Mouse (Mus musculus) regulatory T cell (primary cell): Measurements from ENCODE around the gene Tmem102.

Source experiments
- in situ Hi-C: fragments of 300-600 bp; cut with MboI, MseI; formaldehyde crosslinking; loops from one replicate; pipeline ENCODE4 v1.15.1; 2025; ENCODE audit warnings: high pct_unique_total_duplicates

Gene Tmem102

DNA sequence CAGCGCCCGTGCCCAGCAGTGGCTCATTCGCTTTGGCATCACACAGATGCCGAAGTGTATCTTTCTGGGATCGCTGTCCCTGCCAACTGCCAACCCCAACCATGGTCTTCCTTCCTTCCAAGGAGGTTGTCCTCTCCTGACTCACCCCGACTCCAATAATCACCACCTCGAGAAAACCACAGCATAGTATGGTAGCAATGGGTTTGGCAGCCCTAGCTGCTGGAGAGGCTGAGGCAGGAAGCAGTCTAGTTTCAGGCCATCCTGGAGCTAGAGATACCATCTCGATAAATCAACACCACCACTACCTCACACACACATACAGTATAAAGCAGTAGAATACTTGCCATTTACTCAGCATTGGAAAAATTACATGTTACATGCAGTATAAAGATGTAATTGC, 13.4 kb upstream of the Tmem102 start:
- in situ Hi-C loops, result no loop called here

DNA sequence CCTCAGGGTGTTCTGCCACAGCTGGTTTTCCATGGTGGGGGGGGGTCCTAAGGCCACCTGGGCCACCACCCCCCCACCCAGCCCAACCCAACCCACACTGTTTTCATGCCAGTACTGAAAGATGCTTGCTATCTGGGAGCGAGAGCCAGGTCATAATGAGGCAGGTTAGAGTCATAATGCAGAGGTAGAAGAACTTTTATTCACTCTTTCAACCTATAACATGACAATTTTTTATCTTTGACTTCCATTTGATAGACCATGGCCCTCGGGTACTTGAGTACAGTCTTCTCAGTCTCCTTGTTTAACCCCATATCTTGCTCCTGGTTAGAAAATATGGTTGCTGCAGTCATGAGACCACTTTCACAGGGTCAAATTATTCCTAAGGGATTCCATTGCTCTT, 12.9 kb upstream of the Tmem102 start, which contains the start of gene Spem2:
Spem2 (minus strand) TSS at position 101 of the 400 bp plus-strand sequence.
- in situ Hi-C loops, result no loop called here

DNA sequence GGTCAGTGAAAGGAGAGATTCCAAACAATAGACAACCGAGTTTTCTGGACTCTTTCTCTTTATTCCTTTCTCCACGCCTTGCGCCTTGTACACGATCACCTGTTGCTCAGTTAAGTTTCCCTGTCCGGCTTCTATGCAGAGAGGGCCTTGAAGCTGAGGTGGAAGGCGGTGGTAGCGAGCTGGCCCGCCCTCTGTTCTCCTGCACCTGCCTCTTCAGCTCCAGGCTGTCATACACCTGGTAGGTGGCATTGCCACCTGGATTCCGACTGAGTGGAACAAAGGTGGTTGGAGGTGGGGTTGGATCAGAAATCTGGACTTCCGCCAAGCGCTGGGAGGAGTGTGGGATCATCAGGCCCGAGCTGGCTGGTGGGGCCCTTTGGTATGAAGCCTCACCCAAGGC, 11.1 kb upstream of the Tmem102 start:
- in situ Hi-C loops, result no loop called here

DNA sequence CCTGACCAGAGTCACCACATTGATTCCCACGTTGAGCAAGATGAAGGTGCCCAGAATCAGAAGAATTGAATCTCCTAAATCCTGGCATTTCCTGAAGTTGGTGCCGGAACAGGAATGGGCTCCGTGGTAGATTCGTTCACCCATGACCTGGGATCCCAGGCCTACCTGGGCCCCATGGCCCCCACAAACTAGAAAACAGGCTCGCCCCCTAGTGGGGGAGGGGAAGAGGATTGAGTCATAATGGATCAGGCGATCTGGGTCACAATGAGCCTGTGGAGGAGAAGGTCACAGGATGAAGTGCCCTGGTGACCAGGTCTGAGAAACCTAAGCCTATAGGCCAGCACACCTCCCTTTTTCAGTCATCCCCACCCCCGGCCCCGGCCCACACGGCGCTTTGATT, 9.7 kb upstream of the Tmem102 start, which contains the start of gene Gm39566:
Gm39566 (minus strand) TSS at position 144 of the 400 bp plus-strand sequence.
- in situ Hi-C loops, result no loop called here

DNA sequence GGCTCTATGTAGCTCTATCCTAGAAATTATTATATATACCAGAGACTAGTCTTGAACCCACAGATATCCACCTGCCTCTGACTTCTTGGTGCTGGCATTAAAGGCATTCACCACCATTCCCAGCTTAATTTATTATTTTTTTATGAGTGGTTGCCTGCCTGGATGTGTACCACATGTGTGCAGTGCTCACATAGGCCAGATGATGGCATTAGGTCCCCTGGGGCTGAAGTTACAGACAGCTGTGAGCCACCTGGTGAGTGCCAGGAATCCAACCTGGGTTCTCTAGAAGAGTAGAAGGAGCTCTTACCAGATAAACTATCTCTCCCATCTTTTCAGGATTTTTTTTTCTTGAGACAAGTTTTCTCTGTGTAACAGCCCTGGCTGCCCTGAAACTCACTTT, 4.9 kb upstream of the Tmem102 start:
- in situ Hi-C loops, result no loop called here

DNA sequence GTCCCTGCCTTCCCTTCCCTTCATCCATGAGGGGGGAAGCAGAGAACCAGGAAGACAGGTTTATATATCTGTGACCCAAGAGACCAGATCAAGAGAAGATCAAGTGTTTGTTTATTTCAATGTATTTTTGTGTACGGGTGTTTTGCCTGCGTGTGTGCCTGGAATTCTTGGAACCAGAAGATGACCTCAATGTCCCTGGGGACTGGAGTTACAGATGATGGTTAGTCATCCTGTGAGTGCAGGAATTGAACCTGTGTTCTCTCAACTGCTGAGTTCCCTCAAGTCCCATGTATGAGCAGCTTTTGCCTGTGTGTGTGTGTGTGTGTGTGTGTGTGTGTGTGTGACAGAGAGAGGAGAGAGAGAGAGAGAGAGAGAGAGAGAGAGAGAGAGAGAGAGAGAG, 2.2 kb upstream of the Tmem102 start:
- in situ Hi-C loops, result no loop called here

DNA sequence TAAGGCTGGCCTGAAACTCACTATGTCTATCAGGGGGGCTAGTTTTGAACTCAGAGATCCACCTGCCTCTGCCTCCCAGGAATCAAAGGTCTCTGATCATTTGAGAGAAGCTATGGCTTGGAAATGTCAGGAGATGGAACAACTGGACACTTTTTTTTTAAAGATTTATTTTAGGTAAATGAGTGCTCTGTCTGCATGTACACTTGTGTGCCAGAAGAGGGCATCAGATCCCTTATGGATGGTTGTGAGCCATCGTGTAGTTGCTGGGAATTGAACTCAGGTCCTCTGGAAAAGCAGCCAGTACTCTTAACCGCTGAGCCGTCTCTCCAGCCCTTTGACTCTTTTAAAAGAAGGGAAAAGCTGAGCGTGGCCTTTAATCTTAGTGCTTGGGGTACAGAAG, 954 bp upstream of the Tmem102 start:
- in situ Hi-C loops, result no loop called here

DNA sequence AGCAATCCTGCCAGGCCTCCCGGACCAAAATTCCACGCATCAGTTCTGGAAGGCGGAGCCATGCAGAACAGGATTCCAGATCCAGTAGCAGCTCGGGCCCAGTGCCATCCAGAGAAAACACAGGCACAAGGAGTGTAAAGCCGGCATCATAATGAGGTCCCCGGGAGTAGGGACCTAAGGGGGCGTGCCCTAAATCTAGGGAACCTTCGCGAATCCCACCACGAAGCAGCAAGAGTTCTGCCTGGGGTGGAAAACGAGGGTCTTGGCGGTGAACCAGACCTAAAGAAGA, 828 bp downstream of the Tmem102 start:
- in situ Hi-C loops, result loop anchor here (5.0 kb wide), 1 partner anchor 37 kb away; the partner anchor contains the start of gene Zbtb4

DNA sequence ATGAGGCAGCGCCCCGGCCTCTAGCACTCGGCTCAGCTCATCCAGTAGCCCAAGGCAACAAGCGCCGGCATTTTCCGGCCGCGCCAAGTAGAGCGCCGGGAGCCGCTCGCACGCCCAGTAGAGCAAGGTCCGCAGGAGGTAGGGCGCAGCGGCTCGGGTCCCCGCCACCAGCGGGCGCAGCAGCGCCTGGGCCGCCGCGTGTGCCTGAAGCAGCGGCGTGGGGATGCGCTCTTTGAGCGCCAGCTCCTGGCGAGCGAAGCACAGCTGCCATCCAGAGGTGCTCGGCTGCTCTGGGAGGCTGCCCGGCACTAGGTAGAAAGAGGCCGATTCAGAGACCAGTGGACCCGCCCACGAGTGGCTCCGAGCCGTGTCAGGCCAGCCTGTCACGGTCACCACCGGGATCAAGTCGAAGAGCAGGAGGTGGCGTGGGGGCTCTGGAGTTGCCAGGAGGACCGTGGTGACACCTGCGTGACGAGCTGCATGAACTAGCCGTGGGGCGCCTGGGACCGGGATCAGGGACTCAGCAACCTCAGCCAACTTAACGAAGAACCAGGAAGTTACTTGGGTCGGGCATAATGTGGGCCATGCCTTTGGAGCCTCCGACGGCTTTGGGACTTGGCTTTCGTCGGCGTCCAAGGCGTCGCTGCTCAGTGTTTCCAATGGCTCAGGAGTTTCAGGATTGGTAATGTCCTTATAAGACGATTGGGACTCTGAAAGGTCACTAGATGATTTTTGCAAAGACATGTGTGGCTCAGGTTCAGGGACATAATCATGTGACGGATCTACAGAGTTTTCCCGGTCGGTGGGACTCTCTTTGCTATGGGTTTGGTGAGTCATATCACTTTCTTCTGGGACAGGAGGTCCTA, 1.4 kb downstream of the Tmem102 start:
- in situ Hi-C loops, result loop anchor here (5.0 kb wide), 1 partner anchor 37 kb away; the partner anchor contains the start of gene Zbtb4

DNA sequence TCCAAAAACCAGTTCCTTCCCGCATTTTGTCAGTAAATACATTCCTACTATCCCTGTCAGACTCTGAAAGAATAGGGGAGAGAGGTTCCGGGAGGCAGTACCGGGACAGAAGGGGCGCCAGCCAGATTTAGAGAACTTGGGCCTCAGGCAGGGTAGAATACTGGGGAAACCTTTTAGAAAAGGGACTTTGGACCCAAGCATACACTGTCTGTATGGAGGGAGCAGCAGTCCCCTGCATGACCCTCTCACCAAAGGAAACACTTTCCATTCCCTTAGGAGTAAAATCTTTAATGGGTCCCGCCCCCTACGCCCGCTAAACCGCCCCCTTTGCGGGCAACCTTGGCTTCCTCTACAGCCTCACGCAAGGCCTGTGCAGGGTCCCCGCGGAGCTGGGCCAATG, 2.1 kb downstream of the Tmem102 start:
- in situ Hi-C loops, result loop anchor here (5.0 kb wide), 1 partner anchor 36 kb away; the partner anchor contains the start of gene Zbtb4

DNA sequence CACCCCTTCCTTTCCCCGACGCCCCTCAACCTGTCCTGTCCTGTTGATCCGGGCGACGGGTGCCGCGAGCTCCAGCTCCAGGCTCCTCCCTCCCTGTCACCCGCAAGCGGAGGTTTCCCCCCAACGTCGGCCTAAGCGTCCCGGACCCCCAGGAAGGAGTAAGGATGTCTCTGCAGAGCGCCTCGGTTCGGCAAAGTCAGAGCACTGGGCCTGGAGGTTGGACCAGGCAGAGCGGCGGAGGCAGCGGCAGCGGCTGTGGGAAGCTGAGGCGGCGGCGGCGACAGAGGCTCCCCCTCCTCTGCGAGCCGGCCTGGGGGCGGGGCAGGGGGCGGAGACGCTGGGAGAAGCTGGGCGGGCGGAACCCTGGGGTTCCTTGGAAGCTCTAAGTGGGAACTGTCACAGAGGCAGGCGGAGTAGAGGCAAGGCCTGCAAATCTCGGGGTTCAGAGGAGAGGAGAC, 2.7 kb downstream of the Tmem102 start:
- in situ Hi-C loops, result loop anchor here (5.0 kb wide), 1 partner anchor 35 kb away; the partner anchor contains the start of gene Zbtb4

DNA sequence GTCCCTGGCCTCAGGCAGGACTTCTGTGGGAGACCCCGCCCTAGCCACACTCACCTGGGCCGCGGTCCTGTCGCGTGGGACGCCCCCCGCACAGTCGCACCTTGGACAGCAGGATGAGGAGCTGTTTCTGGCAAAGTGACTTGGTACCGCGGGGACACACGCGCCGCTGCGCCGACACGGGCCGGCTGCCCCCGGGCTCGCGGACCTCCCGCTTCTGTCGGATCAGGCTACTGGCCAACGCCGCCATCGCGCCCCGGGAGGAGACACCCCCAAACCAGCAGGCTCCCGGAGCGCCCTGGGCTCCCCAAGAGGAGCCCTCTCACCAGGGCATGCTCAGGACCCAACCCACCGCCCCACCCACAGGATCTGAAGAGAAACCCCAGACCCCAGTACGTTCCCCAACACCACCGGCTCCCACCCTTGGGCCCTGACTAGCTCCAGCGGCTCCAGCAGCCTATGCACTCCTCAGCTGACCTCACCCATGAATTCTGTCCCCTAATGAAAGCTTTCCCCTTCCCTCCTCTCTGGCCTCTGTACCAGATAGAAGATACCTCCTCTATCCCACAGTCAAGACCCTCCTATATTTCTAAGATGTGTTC, 3.9 kb downstream of the Tmem102 start, which contains the start of gene Fgf11:
Fgf11 (minus strand) TSS at position 479 of the 599 bp plus-strand sequence.
- in situ Hi-C loops, result loop anchor here (5.0 kb wide), 1 partner anchor 34 kb away; the partner anchor contains the start of gene Zbtb4

DNA sequence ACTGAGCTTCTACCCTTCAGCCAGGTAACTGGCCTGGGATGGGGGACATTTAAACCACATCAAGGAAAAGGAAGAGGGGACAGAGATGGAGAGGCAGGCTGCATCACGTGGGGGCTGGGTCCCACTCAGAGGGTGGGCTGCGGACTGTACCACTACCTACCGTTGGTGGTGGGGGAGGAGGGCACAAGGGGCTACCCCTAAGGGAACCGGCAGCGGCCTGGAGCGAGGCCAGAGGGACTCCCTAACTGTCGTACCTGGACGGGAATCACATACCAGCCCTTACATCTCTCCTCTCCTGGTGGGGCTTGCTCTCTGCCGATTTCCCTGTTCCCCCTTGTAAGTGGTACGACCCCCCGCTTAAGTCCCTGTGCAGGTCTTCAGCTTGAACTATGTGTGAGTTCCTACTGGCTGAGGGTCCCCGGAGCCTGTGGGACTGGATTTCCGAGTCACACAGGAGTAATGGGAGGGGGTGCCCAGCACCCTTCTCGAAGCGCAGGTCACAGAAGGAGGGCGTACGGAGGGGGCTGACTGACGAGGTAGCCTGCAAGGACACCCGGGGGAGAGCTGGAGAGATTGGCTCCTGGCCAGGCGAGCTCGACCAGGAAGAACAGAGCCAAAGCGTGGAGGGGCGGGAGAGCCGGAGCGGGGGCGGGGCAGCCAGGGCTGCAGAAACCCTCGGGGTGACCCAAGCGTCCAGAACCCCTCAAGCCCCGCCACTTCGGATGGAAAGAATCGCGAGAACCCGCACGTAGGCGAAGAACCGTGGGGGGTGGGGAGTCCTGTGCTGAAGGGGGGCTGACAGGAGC, 4.8 kb downstream of the Tmem102 start:
- in situ Hi-C loops, result loop anchor here (5.0 kb wide), 1 partner anchor 33 kb away; the partner anchor contains the start of gene Zbtb4

DNA sequence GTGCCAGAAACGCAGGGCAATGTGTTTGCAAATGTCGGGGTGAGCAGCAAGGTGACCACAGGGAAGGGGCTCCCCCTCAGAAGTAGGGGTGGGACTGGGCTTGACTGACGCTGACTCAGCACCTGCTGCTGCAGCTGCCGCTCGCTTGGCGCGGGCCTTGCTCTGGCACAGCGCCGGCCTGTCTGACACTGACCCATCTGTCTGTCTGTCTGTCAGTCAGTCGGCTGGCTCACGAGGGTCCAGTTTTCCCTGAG, 5.4 kb downstream of the Tmem102 start:
- in situ Hi-C loops, result loop anchor here (5.0 kb wide), 1 partner anchor 33 kb away; the partner anchor contains the start of gene Zbtb4

DNA sequence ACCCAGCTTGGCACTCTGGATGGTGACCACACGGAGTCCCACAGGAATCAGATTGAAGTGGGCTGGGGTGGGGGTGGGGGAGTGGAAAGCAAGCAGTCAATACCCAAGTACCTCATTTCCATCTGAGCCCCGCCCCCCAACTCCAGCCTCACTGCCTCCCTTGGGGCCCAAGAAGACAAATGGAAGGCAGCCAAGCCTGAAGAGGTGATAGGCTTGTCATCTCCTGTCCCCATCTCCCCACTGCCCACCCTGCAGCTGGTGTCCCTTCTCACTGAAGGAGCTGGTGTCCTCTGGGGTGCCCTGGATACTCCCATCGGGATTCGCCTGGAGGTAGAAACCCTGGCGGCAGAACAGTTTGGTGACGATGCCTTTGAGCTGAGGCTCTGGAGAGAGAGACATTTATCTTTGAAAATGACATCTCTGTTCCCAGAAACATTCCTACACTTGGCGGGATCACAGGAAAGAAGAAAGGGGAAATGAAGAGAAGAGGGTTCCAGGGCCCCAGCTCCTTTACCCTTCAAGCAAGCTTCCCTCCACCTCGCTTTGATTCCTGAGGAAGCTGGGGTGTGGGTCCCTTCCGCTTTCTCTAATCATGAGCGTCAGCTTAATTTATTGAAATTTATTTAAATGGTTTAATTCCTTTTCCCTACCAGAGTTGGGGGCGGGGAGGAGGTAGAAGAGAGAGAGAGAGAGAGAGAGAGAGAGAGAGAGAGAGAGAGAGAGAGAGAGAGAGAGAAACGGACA, 5.9 kb downstream of the Tmem102 start:
- in situ Hi-C loops, result loop anchor here (5.0 to 25.0 kb wide), 2 partner anchors 32 to 1612 kb away; partner anchors contain the start of gene Zbtb4

DNA sequence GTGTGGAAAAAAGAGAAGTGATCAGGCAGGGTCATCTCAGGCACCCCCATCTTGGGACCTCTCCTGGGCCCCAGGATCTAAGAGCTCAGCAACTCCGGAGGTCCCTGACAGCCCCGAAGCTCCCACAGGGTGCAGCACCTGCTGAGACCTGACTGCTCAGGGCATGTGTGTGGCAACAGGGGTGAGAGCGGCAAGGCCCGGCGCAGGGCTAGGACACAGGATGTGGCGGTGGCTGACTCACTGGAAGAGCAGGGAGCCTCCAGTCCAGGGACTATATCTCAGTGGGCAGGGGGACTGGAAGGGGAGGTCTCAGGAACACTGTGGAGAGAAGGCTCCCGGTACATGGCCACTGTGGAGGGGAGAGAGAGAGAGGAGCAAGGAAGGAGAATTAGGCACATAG, 7.5 kb downstream of the Tmem102 start:
- in situ Hi-C loops, result loop anchor here (25.0 kb wide), 1 partner anchor 1611 kb away; no protein-coding TSS in a partner anchor

DNA sequence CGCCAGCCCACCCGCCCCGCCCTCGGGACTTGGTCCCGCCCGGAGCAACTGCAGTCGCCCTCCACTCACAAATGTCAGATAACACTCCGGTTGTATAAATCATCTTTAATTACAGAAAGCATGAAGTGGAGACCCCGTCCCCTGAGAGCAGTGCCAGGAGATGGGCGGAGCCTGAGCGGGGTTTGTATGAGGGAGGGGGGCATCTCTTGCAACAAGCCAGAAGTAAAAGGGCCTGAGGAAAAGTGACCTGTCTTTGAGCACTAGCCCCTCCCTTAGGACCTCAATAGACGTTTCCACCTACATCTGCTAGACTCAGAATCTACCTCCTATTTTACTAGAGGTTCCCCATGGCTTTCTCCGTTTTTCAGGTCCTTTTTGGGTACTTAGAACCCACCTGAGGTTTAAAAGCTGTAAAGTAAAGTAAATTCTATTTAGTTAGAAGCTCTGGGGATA, 9.4 kb downstream of the Tmem102 start:
- in situ Hi-C loops, result loop anchor here (25.0 kb wide), 1 partner anchor 1609 kb away; no protein-coding TSS in a partner anchor

DNA sequence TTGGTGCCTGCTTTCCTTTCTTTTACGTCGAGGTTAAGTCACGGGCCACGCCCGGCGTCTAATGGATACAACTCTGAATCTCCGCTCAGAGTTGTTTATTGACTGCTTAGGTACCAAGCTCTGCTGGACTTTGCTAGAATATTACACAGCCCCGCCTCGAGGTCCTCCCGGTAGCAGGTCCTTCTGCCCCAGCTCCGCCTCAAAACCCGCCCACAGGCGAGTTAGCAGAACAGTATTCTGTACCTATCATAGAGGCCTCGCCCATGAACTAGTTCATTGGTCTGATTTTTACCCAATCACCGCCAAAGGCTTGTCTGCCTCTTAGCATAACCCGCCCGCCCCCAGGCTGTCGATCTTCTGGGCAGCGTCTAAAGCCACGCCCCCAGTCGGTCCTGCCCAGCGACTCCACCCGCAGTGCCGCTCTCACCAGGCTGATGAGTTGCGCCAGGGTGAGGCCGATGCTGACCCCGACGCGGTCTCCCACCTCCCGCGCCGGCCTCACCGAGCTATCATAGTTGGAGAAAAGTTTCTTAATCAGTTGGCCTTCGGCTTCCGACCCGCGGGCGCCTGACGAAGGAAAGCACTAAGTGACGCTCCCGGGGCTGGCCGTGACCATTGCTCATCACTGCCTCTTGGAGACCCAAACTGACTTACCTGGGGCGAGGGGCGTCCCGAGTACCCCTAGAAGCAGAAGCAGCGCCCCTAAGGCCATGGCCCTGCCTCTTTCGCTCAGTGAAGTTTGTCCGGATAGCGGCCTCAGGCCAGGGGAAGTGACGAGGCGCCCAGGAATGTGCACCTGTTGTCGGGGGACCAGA, 10.0 kb downstream of the Tmem102 start, which contains the start of gene Chrnb1:
Chrnb1 (minus strand) TSS at position 776 of the 815 bp plus-strand sequence.
- in situ Hi-C loops, result loop anchor here (25.0 kb wide), 1 partner anchor 1608 kb away; no protein-coding TSS in a partner anchor

DNA sequence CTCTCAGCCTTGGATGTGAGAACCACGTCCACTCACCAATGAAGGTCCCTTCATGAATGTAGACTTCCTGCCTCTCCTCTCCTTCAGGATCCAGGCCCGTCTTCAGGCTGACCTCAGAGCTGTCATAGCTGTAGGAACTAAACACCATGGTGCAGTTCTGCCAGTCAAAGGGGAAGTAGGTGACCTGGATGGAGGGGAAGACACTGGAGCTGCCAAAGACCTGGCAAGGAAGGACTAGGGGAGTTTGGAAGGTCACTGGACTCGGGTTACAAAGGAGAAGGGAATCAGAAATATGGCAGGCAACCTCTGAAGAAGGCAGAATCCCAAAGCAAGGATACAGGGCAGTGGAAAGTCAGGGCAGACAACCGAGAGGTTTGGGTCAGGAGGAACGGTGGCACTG, 12.0 kb downstream of the Tmem102 start:
- in situ Hi-C loops, result loop anchor here (25.0 kb wide), 1 partner anchor 1606 kb away; no protein-coding TSS in a partner anchor

DNA sequence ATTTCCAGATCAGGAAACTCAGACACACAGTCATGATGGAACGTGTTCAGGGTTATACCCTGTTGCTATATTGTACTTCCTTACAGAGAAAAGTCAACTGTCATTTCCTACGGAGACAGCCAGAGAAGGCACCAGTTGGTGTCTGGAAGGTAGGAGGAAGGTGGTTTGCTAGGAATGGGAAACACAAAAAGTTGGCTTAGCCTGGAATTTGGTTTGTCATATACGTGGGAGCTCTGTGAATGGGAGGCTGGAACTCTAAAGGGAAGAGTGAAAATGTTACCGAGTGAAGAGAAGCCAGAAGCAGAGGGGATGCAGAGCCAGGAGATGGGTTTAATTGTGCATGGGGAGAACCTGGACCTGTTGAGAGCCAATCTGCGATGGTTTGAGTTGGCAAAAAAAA, 14.0 kb downstream of the Tmem102 start:
- in situ Hi-C loops, result loop anchor here (25.0 kb wide), 1 partner anchor 1604 kb away; no protein-coding TSS in a partner anchor
